Mouse (Mus musculus) liver, embryonic 18 days (tissue): ENCODE measurements around the gene Olfr1406. TPM values are rescaled to one million over a fixed set of nuclear protein-coding genes. Genes with fewer than 3 reads are reported as not detected.

Experiments
- polyA plus RNA-seq: library from polyadenylated mRNA; depleted of rRNA; stranded (reverse); fragments of >200 nt; gene quantifications from 2 replicates; pipeline ENCODE4 v1.2.3, GENCODE M21; 2012; rRNA removed

The Olfr1406 gene
- polyA plus RNA-seq = not detected in 2 replicates

GRCm38 (mm10) chr1:173190540-173190939, at the start of gene Olfr1406:
TSS of gene Olfr1406 (minus strand) at chr1:173190640.

GRCm38 (mm10) chr1:173227081-173227480, 36.6 kb upstream of the Olfr1406 start, which contains the start of gene Fcer1a:
TSS of gene Fcer1a (minus strand) at chr1:173227214.

GRCm38 (mm10) chr1:173212092-173212491, 21.7 kb upstream of the Olfr1406 start, which contains the start of gene Olfr1404:
TSS of gene Olfr1404 (plus strand) at chr1:173212392.

GRCm38 (mm10) chr1:173197508-173197907, 7.1 kb upstream of the Olfr1406 start, which contains the start of gene Olfr218:
TSS of gene Olfr218 (plus strand) at chr1:173197808.

GRCm38 (mm10) chr1:173137274-173137673, 53.2 kb downstream of the Olfr1406 start, which contains the start of gene Olfr1408:
TSS of gene Olfr1408 (minus strand) at chr1:173137374.

Other genes with a start within 250 kb of the Olfr1406 start
- gene Olfr16, start 240.2 kb downstream of the Olfr1406 start, polyA plus RNA-seq = 1.2 TPM in 2 replicates
- gene Olfr1408, start 53.3 kb downstream of the Olfr1406 start, polyA plus RNA-seq = not detected in 2 replicates
- gene Olfr218, start 7.2 kb upstream of the Olfr1406 start, polyA plus RNA-seq = not detected in 2 replicates
- not detected in 2 replicates for gene Olfr1404, start 21.8 kb upstream of the Olfr1406 start, polyA plus RNA-seq
- 0.04 TPM in 1 of 2 replicates, not detected in the other for gene Fcer1a, start 36.6 kb upstream of the Olfr1406 start, polyA plus RNA-seq
- not detected in 2 replicates for gene Olfr418, start 75.4 kb upstream of the Olfr1406 start, polyA plus RNA-seq
- gene Mptx2, start 87.1 kb upstream of the Olfr1406 start, polyA plus RNA-seq = not detected in 2 replicates
- gene Ackr1, start 143.1 kb upstream of the Olfr1406 start, polyA plus RNA-seq = 23.9 and 24.7 TPM in 2 replicates
- 5.5 TPM in 2 replicates for gene Aim2, start 160.2 kb upstream of the Olfr1406 start, polyA plus RNA-seq
- 0.43 and 0.46 TPM in 2 replicates for gene Cadm3, start 177.1 kb upstream of the Olfr1406 start, polyA plus RNA-seq